Mouse (Mus musculus) large intestine, adult 2 months (tissue): ENCODE measurements around the gene 4930544D05Rik. TPM values are rescaled to one million over a fixed set of nuclear protein-coding genes. Genes with fewer than 3 reads are reported as not detected.
A peak's percentile ranks its signal among the peaks of the same experiment; 100 is the strongest.

ENCODE experiments used
- DNase-seq: peaks from one replicate; pipeline ENCODE4 v3.0.0-alpha.2; 2012; ENCODE audit warnings: low read depth, low spot score
- WGBS: fragments of 180-500 bp; shearing (Covaris S2); methylation state at CpG from one replicate; pipeline ENCODE4 v1.1.7; 2018; 5-methylcytosine and 5-hydroxymethylcytosine counted together
- polyA plus RNA-seq: library from polyadenylated mRNA; depleted of rRNA; stranded (reverse); fragments of >200 nt; gene quantifications from 2 replicates; pipeline ENCODE4 v1.2.3, GENCODE M21; 2012

The 4930544D05Rik gene
- polyA plus RNA-seq, 1 experiment, result not detected

DNA sequence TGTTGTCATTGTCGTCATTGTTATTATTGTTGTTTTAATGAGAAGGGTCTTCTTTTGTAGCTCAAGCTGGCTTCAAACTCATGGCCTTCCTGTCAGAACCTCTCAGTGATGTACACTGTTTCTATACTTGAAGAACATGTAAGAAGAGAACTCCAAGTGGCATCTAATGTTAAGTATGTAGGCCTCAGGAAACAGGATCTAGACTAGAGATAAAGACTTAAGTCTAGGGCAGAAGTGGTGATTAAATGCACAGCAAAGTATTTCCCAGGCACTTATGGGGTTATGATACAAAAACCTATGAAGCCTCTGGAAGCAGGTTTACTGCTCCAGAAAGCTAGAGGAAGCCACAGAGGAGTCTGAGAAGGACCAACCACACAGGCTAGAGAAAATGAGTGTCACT, 22.6 kb downstream of the 4930544D05Rik start:
- 84% methylated on average over 1 of the region's 1 CpGs for WGBS
- no peak for DNase-seq

DNA sequence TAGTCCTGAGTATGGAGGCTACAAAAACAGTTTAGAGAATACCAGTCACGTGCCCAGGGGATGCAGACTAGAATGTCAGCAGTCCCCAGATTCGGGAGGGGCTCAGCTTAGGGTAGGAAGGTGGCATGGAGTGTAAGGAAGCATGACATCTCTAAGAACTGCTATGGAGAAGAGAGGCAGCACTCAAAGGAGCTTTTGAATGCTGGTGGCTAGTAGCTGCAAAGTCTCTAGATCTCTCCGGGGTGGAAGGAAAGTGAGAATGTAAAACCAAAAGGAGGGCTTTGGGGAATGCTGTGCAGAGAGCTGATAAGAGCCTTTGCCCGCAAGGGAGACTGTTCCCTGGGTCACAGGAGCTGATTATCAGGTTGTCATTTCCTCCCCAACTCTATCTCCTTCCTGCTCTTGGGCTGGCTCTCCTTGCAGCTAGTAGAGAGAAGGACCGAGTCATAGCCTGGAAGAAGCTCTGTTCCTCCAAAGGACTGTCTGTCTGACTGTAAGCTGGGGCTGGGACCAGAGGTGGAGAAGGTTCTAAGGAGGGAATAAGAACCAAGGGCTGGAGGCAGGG, 23.1 kb downstream of the 4930544D05Rik start, which contains the start of gene Gp1ba:
TSS of gene Gp1ba (plus strand) at position 409 of the 565 bp plus-strand sequence.
- 34% methylated on average over 5 of the region's 5 CpGs for WGBS

DNA sequence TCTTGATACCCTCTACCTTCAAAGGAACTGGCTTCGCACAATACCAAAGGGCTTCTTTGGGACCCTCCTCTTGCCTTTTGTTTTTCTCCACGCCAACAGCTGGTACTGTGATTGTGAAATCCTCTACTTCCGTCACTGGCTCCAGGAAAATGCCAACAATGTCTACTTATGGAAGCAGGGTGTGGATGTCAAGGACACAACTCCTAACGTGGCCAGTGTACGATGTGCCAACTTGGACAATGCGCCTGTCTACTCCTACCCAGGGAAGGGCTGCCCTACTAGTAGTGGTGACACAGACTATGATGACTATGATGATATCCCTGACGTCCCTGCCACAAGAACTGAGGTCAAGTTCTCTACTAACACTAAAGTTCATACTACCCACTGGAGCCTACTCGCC, 24.3 kb downstream of the 4930544D05Rik start:
- 56% methylated on average over 8 of the region's 8 CpGs for WGBS
- DNase-seq, result no peak

More for the DNA sequence above, 23.1 kb downstream of the 4930544D05Rik start, which contains the start of gene Gp1ba:
- no peak for DNase-seq

DNA sequence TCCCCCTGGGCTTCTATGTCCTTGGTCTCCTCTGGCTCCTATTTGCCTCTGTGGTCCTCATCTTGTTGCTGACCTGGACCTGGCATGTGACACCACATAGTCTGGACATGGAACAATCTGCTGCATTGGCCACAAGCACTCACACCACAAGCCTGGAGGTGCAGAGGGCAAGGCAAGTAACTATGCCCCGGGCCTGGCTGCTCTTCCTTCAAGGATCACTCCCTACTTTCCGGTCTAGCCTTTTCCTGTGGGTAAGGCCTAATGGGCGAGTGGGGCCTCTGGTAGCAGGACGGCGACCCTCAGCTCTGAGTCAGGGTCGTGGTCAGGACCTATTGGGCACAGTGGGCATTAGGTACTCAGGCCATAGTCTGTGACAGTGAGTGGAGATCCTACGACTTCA, 25.6 kb downstream of the 4930544D05Rik start:
- no peak for DNase-seq
- WGBS, result 76% methylated on average over 7 of the region's 7 CpGs

DNA sequence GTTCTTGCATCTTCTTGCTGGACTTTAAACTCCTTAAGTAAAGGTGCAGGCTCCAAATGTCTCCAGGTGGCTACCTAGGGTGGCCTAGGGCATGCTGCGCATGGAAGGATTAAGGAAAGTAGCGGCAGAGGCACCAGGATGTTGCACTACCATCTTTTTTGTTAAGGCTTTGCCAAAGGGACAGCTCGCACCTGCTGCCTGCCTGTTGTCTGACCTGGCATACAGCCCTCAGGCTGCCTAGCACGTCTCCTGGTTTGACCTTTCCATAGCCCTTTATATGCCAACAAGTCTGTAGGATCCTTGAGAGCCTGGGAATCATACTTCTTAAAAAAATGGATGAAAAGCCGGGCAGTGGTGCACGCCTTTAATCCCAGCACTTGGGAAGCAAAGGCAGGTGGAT, 27.4 kb downstream of the 4930544D05Rik start:
- WGBS, result 87% methylated on average over 6 of the region's 6 CpGs
- no peak for DNase-seq

DNA sequence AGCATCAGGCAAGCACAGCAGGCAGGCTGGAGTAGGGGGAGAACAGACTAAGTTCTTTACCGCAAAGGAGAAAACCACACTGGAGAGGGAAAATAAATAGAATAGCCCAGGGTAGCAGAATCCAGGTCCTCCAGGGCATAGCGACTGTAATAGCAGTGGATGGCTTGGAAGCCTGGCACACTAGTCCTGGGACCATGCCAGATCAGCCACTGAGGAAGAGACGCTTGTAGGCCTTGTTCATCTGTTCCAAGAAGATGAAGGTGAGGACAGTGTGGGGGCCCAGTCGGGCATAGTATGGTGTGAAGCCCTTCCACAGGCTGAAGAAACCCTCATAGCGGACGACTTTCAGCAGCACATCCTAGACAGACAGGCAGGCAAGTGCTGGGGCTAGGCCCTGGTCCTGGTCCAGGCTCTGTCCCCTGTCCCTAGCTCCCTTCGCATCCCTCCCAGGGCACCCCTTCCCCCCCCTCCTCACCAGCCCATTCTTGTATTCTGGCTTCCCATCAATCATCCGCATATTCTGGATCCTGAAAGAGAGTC, 29.0 kb downstream of the 4930544D05Rik start:
- no peak for DNase-seq
- 94% methylated on average over 8 of the region's 8 CpGs for WGBS

DNA sequence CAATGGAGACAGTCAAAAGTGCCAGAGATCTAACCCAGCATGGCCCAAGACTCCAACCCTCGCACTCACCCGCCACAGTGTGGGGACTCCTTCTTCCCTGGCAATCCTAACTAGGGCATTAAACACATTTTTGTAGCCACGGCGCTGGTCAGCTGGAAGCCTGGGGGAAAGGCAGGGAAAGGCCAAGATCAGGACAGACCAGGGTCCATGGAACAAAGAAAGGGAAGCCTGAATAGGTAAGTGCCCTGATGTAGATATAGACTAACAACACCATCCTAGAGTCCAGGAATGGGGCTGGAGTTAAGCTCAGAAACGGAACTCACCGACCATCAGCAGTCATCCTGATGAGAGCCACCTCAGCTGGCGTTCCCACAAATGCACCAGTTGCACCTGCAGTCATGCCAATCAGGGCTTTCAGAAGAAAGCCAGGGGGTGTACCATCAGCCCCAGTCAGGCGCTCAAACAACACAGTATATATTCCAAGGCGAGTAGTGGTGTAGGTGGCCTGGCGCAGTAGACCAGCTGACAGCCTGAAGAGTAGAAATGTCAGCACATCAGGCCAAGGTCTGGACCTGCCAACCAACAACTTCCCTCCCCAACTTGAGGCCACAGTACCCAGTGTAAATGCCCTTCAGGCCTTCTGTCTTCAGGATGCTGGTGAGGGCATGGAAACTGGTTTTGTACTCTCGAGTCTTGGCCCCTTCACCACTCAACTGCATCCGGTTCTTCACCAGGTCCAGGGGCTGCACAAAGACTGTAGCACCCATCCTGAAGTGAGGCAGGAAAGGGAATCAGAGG, 30.0 kb downstream of the 4930544D05Rik start:
- no peak for DNase-seq
- 78% methylated on average over 12 of the region's 12 CpGs for WGBS

DNA sequence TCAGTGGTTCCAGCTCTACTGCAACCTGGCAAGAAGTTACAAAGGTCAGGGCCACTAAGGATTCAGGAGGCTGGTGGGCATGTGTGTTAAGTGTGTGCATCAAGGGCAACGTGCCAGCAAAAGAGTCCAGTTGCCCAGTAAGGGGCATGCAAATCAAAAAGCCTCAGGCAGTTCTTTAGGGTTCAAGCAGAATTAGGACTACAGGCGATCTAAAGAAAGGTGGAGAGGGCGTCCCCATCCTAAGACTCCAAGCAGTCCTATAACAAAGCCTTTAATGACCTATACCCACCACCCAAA, 30.6 kb downstream of the 4930544D05Rik start:
- no peak for DNase-seq
- 2% methylated on average over 3 of the region's 3 CpGs for WGBS

DNA sequence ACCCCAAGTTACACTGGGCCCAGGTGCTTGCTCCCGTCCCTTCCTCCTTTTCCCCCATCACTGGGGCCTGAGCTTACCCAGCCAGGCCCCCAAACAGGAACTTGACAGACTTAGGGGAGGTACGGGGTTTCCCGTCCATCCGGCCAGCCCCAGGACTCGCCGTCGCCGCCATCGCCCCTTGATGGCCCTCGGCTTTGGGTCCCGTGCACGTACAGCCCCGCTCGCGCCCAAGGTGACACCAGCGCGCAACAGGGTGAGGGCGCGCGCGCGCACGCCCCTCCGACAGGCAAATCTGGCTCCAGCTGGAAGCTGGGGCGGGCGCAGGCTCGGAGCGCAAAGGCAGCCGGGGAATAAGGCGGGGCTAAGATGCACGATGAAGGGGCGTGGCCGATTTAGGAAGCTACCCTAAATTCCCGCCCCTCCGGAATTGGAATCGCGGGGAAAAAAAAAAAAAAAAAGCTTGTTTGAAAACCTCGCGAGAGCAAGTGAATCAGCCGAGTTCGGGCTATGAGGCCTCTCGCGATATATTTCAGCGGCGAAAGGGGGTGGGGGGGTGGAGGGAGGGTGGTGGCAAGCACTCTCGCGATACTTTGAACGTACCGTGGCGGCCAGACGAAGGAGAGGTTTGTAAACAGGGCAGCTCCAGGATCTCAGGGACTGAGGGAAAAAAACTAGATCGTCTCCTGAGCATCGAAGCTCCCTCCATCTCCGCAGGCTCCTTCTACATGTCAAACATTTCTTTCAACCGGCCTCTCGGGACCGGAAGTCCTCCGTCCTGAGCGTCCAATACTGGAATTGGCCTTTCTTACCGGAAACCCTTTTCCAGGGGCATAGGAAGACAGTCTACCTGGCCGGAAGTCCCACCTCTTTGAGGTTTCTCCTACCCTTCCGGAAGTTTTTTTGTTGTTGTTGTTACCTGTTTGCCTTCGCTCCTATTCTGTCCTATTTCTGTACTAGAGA, 31.3 kb downstream of the 4930544D05Rik start, which contains the start of the genes Rnf167 and Slc25a11:
TSS of gene Rnf167 (plus strand) at position 545 of the 960 bp plus-strand sequence.
TSS of gene Slc25a11 (minus strand) at position 789 of the 960 bp plus-strand sequence.
- WGBS, result under 1% methylated on average over 63 of the region's 63 CpGs
- peak; percentile 94 for DNase-seq

DNA sequence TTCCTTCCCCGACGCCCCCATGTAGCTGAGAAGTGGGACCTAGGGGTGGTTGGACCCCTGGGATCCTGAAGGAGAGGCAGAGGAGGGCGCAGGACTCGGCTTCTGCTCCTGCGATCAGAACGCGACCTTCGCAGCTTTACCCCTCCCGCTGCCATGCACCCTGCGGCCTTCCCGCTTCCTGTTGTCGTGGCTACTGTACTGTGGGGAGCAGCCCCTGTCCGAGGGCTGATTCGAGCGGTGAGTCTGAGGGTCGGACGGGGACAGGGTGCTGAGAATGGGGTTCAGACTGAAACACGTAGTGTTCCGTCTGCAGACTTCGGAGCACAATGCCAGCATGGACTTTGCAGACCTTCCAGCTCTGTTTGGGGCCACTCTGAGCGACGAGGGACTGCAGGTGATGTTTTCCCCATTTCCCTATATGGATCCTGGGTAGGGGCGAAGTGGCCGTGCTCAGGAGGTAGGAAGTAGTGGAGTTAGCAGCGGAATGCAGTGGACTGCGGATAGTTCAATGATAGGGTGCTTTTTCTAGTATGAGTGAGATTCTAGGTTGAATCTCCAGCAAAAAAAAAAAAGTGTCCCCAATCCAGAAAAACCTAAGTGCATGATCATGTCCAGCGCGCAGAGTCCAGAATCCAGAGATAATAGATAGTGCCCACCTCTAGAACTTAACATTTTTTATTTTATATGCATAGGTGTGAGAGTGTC, 32.2 kb downstream of the 4930544D05Rik start:
- 2% methylated on average over 28 of the region's 28 CpGs for WGBS
- DNase-seq, result no peak

DNA sequence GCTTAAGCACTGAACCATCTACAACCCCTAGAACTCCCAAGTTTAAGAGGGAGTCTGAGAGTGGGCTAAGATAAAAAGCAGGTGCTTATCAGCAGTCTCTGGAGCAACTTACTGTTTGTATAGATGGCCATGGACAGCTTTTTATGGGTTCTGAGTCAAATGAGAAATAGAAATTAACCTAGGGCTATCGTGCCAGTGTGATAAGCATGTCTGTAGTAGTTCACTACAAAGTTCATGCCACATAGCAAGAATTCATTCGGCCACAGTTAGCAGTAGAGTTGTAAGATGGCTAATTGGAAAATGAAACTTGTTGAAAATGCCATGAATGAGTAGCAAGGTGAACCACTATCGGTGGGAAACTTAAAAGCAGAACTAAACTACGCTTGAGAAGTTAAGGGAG, 32.9 kb downstream of the 4930544D05Rik start:
- no peak for DNase-seq
- WGBS, result 35% methylated on average over 4 of the region's 4 CpGs

DNA sequence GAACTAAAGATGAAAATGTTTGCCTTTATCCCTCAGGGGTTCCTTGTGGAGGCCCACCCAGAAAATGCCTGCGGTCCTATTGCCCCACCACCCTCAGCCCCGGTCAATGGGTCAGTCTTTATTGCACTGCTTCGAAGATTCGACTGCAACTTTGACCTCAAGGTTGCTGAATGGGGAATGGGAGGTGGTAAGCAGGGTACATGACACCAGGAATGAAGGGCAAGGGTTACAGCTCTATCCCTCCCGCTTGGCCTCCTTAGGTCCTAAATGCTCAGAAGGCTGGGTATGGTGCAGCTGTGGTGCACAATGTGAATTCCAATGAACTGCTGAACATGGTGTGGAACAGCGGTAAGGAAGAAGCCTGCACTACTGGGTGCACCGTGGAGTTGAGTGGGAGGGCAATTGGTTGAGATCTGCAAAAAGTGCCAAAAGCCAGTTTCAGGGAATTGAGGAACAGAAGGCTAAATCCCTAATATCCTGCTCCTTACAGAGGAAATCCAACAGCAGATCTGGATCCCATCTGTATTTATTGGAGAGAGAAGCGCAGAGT, 33.6 kb downstream of the 4930544D05Rik start:
- WGBS, result 46% methylated on average over 8 of the region's 8 CpGs
- no peak for DNase-seq

DNA sequence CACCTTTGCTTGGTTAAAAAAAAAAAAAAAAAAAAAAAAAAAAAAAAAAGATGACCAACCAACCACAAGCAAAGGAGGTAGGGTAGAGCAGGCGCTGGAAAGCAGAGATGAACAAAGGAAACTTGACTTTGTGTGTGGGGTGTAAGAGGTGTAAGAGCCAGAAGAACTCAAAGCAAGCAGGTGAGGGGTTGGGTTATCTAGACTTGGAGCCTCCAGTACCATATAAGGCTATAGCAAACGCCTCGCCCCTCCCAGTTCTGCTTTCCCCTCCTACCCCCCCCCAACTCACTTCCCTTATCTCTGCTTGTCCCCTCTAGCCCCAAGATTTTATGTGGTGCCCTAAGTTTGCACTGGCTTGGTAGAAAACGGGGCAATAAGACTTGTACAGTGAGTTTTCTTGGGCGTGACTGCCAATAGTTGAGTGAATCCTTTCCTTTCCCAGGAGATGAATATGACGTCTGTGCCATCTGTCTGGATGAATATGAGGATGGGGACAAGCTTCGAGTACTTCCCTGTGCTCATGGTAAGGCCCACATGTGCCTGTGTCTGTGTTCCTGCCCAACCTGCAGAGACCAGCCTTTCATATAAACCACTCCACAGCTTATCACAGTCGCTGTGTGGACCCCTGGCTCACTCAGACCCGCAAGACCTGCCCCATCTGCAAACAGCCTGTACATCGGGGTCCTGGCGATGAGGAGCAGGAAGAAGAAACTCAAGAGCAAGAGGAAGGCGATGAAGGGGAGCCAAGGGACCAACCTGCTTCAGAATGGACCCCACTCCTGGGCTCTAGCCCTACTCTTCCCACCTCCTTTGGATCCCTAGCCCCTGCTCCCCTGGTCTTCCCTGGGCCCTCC, 34.9 kb downstream of the 4930544D05Rik start:
- 34% methylated on average over 12 of the region's 12 CpGs for WGBS
- DNase-seq, result no peak

DNA sequence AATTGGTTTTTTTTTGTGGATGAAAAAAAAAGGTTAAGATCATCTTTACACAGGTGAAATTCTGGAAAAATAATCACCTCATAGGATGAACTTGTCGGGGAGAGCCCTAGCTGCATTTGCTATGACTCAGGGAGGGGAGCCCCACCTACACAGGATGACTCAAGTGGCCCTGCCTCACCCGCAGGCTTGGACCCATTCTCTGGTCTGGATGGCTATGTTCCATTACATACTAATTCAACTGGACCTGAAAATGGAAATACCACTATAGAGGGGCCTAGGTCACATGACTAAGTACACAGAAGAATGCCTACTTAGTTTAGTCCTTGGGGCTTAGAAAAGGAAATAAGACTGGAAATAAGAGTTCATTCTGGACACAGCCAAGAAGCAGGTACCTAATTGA, 35.7 kb downstream of the 4930544D05Rik start:
- DNase-seq, result no peak

DNA sequence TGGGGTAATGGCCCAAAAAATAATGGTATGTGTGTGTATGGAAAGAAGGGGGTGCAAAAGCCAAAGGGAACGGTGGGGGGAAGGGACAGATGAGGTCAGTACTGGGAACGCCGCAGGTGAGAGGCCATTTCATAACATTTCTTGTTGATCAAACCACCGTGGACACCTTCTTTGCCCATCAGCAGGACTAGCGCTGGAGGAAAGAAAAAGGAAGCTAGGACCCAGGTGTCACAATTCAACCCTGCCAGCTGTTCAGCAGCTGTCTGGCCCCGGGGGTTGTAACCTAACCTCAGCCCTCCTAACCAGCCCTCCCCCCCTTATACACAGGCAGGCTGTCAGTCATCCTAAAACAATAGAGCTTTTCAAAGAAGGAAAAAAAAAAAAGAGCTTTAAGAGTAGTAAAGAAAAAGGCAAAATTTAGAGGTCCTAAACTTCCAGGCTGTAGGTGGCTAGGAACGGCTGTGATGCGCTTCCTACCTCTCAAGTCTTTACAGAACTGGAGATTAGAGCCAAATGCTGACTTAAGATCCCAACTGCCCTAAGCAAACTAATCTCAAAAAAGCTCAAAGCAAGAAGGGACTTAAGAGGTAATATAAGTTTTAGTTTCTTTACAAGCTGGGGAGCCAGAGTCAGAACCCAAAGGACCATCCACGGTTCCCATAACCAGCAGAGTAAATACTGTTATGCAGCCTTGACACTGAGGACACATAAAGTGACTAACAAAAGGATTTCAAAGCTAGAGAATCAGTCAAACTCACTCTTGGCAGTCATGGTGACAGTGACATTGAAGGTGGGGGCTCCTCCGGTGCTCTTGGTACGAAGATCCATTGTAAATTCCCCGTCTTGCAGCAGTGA, 36.6 kb downstream of the 4930544D05Rik start:
- 16% methylated on average over 12 of the region's 12 CpGs for WGBS
- no peak for DNase-seq

More for the DNA sequence above, 35.7 kb downstream of the 4930544D05Rik start:
- 4% methylated on average over 2 of the region's 2 CpGs for WGBS

DNA sequence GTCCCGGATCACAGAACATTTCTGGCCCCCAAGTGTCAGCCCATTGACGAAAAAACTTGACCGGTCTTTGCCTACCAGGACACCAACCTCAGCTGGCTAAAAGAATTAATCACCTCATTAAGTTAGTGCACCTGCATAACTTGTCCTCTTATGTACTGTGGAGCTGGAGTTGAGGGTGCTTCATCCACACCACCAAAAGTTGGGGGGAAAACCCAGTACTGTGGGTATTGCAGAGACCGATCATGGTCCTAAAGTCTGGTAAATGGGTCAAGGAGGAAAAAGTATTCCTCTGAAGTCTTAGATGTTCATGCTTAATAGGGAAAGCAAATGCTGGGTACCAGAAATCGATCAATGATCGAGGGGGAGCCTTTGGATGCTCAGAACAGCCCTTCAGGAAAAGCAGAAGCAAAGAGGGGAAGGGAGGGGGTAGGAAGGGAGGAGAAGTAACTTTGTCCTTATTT, 37.3 kb downstream of the 4930544D05Rik start:
- WGBS, result 7% methylated on average over 6 of the region's 6 CpGs
- no peak for DNase-seq
